Mouse (Mus musculus) midbrain, embryonic 10.5 days (tissue): ENCODE data around the gene Tmem176a. TPM values are rescaled to one million over a fixed set of nuclear protein-coding genes. Genes with fewer than 3 reads are reported as not detected.
"Not testable (repeated sequence)": the region's sequence is repeated elsewhere in the genome, so short reads cannot be mapped to it uniquely, and the experiment has no call there.

Experiments used
- DNase-seq: peaks from one replicate; pipeline ENCODE4 v3.0.0-alpha.2; 2017; ENCODE audit warnings: low spot score
- H3K27ac ChIP-seq: fragments of 300-500 bp; sonication (generic); replicated peaks from 2 replicates; pipeline ENCODE4 v1.5.1; 2016; ENCODE audit warnings: mild to moderate bottlenecking
- H3K27me3 ChIP-seq: fragments of 300-500 bp; sonication (generic); 2 replicates; pipeline ENCODE4 v1.6.1; 2016; ENCODE audit warnings: low read depth, mild to moderate bottlenecking; ENCODE audit not compliant: poor library complexity, severe bottlenecking
- H3K36me3 ChIP-seq: fragments of 300-500 bp; sonication (generic); 2 replicates; pipeline ENCODE4 v1.6.1; 2016; ENCODE audit warnings: mild to moderate bottlenecking, moderate library complexity
- H3K4me1 ChIP-seq: fragments of 300-500 bp; sonication (generic); 2 replicates; pipeline ENCODE4 v1.6.1; 2016
- H3K4me3 ChIP-seq: fragments of 300-500 bp; sonication (generic); 2 replicates; pipeline ENCODE4 v1.5.1; 2016; ENCODE audit warnings: mild to moderate bottlenecking, moderate library complexity
- H3K9me3 ChIP-seq: fragments of 300-500 bp; sonication (generic); replicated peaks from 2 replicates; pipeline ENCODE4 v1.6.1; 2016; ENCODE audit warnings: mild to moderate bottlenecking
- WGBS: fragments of 180-500 bp; shearing (Covaris S2); methylation state at CpG from one replicate; pipeline ENCODE4 v1.1.7; 2016; 5-methylcytosine and 5-hydroxymethylcytosine counted together
- polyA plus RNA-seq: library from polyadenylated mRNA; unstranded; fragments of >200 nt; fragmentation: Nextera tagmentation; extraction: Ambion mirVana; gene quantifications from 2 replicates; pipeline ENCODE4 v1.2.1, GENCODE M21; 2016

Tmem176a gene
- polyA plus RNA-seq, 1 experiment from 2014 or later = 10.9 TPM

GRCm38 (mm10) chr6:48854155-48854554 is 13.4 kb downstream of the Tmem176a start:
- WGBS = 95% methylated on average over 2 of the region's 2 CpGs
- Histone ChIP-seq H3K36me3 (no peaks in the 10 kb centered on the region), H3K4me3 (no peak overlapping the region), H3K27ac (no peak overlapping the region), H3K27me3 (no peaks in the 10 kb centered on the region; the same call in 1 of the 2 replicates), H3K4me1 (peaks cover 16% of the 10 kb centered on the region), H3K9me3 (no peaks in the 10 kb centered on the region)
- no peak for DNase-seq

- DNase-seq = no peak
- Histone ChIP-seq H3K27ac (no peak overlapping the region), H3K4me1 (peaks cover 8% of the 10 kb centered on the region), H3K4me3 (no peak overlapping the region), H3K9me3 (no peaks in the 10 kb centered on the region), H3K36me3 (no peaks in the 10 kb centered on the region), H3K27me3 (no peaks in the 10 kb centered on the region)
- WGBS = 57% methylated on average over 8 of the region's 8 CpGs
Measured at GRCm38 (mm10) chr6:48857613-48858302, 17.0 kb downstream of the Tmem176a start.

- Histone ChIP-seq H3K27me3 (peaks cover 8% of the 10 kb centered on the region; the same call in 1 of the 2 replicates), H3K4me3 (peak overlapping the region; percentile 46), H3K9me3 (no peaks in the 10 kb centered on the region), H3K36me3 (no peaks in the 10 kb centered on the region), H3K4me1 (peaks cover 17% of the 10 kb centered on the region), H3K27ac (peak overlapping the region; percentile 69; the same call in 1 of the 2 replicates)
- WGBS = 15% methylated on average over 23 of the region's 23 CpGs
- DNase-seq = peak; percentile 65
Measured at GRCm38 (mm10) chr6:48860130-48860815, 19.6 kb downstream of the Tmem176a start.

DNA sequence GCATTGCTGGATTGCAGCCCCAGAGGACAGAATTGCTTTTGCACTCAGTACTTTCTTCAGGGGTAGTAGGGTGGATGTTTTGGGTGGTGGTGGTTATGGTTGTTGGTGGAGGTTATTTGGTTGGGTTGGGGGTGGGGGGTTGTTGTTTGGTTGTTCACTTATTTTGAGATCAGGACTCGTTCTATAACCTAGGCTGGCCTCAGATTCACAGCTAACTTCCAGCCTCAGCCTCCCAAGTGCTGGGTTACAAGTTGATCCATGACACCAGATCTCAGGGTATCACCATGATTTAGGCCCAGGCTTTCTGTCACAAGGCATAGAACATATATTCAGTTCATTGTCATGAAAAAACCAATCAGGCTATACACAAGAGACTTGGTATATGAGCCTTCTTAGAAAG is 20.1 kb downstream of the Tmem176a start:
- Histone ChIP-seq H3K36me3 (no peaks in the 10 kb centered on the region), H3K4me3 (no peak overlapping the region), H3K27ac (0 out of 2 replicates have a peak overlapping the region, but pooled peaks have one; percentile 69), H3K4me1 (peaks cover 23% of the 10 kb centered on the region), H3K9me3 (no peaks in the 10 kb centered on the region), H3K27me3 (peaks cover 9% of the 10 kb centered on the region; the same call in 1 of the 2 replicates)
- no peak for DNase-seq
- 92% methylated on average over 1 of the region's 1 CpGs for WGBS

DNA sequence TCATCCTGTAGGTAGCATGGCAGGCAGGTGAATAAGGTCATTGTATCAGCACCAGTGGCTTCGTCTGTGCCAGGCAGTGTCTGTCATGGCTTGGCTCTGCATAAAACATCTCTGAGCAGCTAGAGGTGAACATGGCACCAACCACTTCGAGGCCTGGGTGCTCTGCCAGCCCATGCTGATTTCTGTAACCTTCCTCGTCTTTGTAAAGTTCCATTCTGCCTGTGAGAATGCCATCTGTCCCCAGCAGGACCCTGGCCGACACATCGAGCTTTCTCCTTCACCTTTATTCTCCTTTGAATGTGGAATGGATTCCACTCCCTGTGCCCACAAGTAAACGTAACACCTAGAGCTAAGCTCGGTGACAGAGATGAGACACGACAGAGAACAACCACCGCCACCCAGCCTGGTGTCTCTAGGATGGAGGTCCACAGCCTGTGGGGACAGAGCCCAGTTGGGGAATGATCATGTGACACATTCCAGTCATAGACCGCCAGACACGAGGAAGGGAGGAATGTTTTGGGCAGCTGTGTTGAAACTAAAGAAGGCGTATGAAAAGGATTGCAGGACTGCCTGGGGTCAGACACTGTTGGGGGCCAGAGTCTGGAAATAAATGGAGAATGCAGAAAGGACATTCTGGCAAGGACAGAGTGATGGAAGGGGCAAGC is 21.0 kb downstream of the Tmem176a start:
- Histone ChIP-seq H3K36me3 (no peaks in the 10 kb centered on the region), H3K27ac (no peak overlapping the region), H3K4me3 (no peak overlapping the region), H3K4me1 (peaks cover 32% of the 10 kb centered on the region), H3K9me3 (no peaks in the 10 kb centered on the region), H3K27me3 (peaks cover 9% of the 10 kb centered on the region; the same call in 1 of the 2 replicates)
- 85% methylated on average over 12 of the region's 12 CpGs for WGBS
- DNase-seq = no peak

GRCm38 (mm10) chr6:48862816-48863215 is 22.1 kb downstream of the Tmem176a start:
- H3K4me1 ChIP-seq = peaks cover 42% of the 10 kb centered on the region
- no peaks in the 10 kb centered on the region for H3K9me3 ChIP-seq
- H3K4me3 ChIP-seq = no peak overlapping the region
- no peaks in the 10 kb centered on the region for H3K36me3 ChIP-seq
- DNase-seq = no peak
- whole genome bisulfite sequencing = 85% methylated on average over 4 of the region's 4 CpGs
- no peak overlapping the region for H3K27ac ChIP-seq
- H3K27me3 ChIP-seq = peaks cover 9% of the 10 kb centered on the region; the same call in 1 of the 2 replicates

DNA sequence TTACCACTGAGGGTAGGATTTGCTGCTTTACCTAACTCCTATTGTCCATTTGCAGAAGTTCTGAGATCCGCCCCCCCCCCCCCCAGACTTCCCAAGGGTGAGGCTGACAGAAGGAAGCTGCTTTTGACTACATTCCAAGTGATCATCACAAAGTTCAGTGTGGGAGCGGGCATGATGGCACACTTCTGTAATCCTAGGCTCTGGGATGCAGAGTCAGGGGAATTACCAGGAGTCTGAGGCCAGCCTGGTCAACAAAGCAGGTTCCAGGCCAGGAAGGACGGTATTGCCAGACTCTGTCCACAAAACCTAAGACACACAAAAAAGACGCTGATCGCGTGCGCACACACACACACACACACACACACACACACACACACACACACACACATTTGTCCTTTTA is 22.8 kb downstream of the Tmem176a start:
- Histone ChIP-seq H3K4me1 (peaks cover 46% of the 10 kb centered on the region), H3K27me3 (peaks cover 9% of the 10 kb centered on the region; the same call in 1 of the 2 replicates), H3K27ac (no peak overlapping the region), H3K36me3 (no peaks in the 10 kb centered on the region), H3K4me3 (no peak overlapping the region), H3K9me3 (no peaks in the 10 kb centered on the region)
- WGBS = 87% methylated on average over 7 of the region's 7 CpGs
- no peak for DNase-seq

DNA sequence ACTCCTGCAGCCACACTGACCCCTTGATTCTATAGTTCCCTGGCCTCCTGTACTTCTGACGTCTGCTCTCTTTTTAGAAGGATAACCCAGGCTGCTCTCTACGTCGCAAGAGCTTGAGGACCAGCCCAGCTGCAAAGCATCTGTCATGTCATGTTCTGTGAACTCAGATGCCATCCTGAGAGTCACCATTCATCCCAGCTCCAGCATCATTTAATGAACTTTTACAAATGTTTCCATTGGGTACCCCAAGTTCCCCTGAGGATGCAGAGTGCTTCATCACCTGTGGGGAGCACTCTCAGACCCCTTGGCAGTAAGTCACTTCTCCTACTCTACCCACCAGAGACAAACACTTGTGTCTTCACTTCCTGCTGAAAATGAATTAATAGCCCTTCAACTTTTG is 23.5 kb downstream of the Tmem176a start:
- DNase-seq = no peak
- Histone ChIP-seq H3K4me3 (no peak overlapping the region), H3K4me1 (peaks cover 46% of the 10 kb centered on the region), H3K27me3 (peaks cover 9% of the 10 kb centered on the region; the same call in 1 of the 2 replicates), H3K36me3 (no peaks in the 10 kb centered on the region), H3K27ac (no peak overlapping the region), H3K9me3 (no peaks in the 10 kb centered on the region)
- WGBS = 70% methylated on average over 3 of the region's 3 CpGs

DNA sequence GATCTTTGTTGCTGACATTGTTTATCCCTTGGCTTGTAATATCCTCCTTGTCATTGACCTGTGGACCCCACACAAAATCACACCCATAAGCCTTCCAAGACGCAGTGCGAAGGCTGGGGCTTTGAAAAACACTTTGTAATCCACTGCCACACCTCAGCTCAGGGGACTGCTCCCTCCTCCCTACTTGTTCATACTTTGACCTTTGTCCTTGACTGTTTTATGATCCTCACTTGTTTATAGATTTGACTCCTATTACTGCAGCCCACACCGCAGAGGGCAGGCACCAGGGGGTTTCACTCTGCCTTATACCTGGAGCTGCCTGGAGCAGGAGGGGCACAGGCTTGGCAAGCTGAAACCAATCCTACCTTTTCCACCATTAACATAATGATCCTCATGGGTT is 24.0 kb downstream of the Tmem176a start:
- Histone ChIP-seq H3K27ac (no peak overlapping the region; the same call in 1 of the 2 replicates), H3K9me3 (no peaks in the 10 kb centered on the region), H3K36me3 (no peaks in the 10 kb centered on the region), H3K27me3 (peaks cover 9% of the 10 kb centered on the region; the same call in 1 of the 2 replicates), H3K4me3 (no peak overlapping the region), H3K4me1 (peaks cover 46% of the 10 kb centered on the region)
- WGBS = 70% methylated on average over 3 of the region's 3 CpGs
- no peak for DNase-seq

- no peak for DNase-seq
- WGBS = 77% methylated on average over 1 of the region's 1 CpGs
- Histone ChIP-seq H3K27ac (no peak overlapping the region; the same call in 1 of the 2 replicates), H3K27me3 (peaks cover 9% of the 10 kb centered on the region; the same call in 1 of the 2 replicates), H3K9me3 (no peaks in the 10 kb centered on the region), H3K4me1 (peaks cover 43% of the 10 kb centered on the region), H3K4me3 (no peak overlapping the region), H3K36me3 (no peaks in the 10 kb centered on the region)
Measured at GRCm38 (mm10) chr6:48865152-48865745, 24.5 kb downstream of the Tmem176a start.

- H3K36me3 ChIP-seq, H3K27me3 ChIP-seq, H3K9me3 ChIP-seq, H3K4me3 ChIP-seq: not testable (repeated sequence)
- Histone ChIP-seq H3K27ac (peak overlapping the region; percentile 68; the same call in 1 of the 2 replicates), H3K4me1 (peaks cover 39% of the 10 kb centered on the region)
- 3% methylated on average over 1 of the region's 1 CpGs for WGBS
- DNase-seq = peak; percentile 50
Measured at GRCm38 (mm10) chr6:48866355-48866950, 25.7 kb downstream of the Tmem176a start.

GRCm38 (mm10) chr6:48867158-48867557 is 26.4 kb downstream of the Tmem176a start:
- H3K36me3 ChIP-seq = no peaks in the 10 kb centered on the region
- H3K4me3 ChIP-seq = 0 out of 2 replicates have a peak overlapping the region, but pooled peaks have one; percentile 4
- peak; percentile 25 for DNase-seq
- no peaks in the 10 kb centered on the region for H3K9me3 ChIP-seq
- peaks cover 9% of the 10 kb centered on the region; the same call in 1 of the 2 replicates for H3K27me3 ChIP-seq
- WGBS = 44% methylated on average over 4 of the region's 4 CpGs
- H3K4me1 ChIP-seq = peaks cover 39% of the 10 kb centered on the region
- H3K27ac ChIP-seq = peak overlapping the region; percentile 69
